ENCODE assay signal across 8 mouse cellular contexts in genomic region chrX:13847502-13847851, GRCm38 (mm10). TPM values are rescaled to one million over a fixed set of nuclear protein-coding genes. Genes with fewer than 3 reads are reported as not detected.
A peak's percentile ranks its signal among the peaks of the same experiment; 100 is the strongest.
DNase-seq lines count a peak whose midpoint lies in the region; ATAC-seq lines count a peak whose summit lies in the region.

No protein-coding gene starts in this region.

- no peaks in the 10 kb centered on the region for H3K36me3 ChIP-seq in stomach, embryonic 16.5 days (ENCODE audit: control insufficient read depth, insufficient read depth, low read length)

- H3K4me1 ChIP-seq in stomach, embryonic 16.5 days (ENCODE audit: control insufficient read depth, insufficient read depth, low read length) = no peaks in the 10 kb centered on the region

- H3K9ac ChIP-seq in stomach, embryonic 16.5 days (ENCODE audit: low read length) = peak overlapping the region; percentile 68

- H3K4me3 ChIP-seq in stomach, embryonic 16.5 days (replicated peaks; ENCODE audit: low read length) = peak overlapping the region; percentile 65

- H3K9me3 ChIP-seq in stomach, embryonic 16.5 days (replicated peaks; ENCODE audit: control insufficient read depth, low read length) = no peaks in the 10 kb centered on the region; the same call in 1 of the 2 replicates

- peak; percentile 7 for DNase-seq in adrenal gland, postnatal 10 days
- DNase-seq in adrenal gland, postnatal 14 days = no peak
- peak; percentile 0 to 1 for DNase-seq in CD8-positive naive resting alpha-beta T cell, adult 2 months (ENCODE audit: low read depth in 2 of 2, low spot score in 2 of 2)
- peak; percentile 24 for DNase-seq in embryo, embryonic 9.5 days (ENCODE audit: extremely low spot score)
- peak; percentile 16 for DNase-seq in layer of hippocampus, adult 9-11 months
- DNase-seq in lung, postnatal 25 days (ENCODE audit: low spot score) = peak; percentile 14

- peak overlapping the region; percentile 47 for H3K4me2 ChIP-seq in stomach, embryonic 16.5 days (ENCODE audit: low read depth, low read length)

- peak; percentile 26 to 47; a peak in 2 of 4 replicates for ATAC-seq in hematopoietic stem cell, adult 5-6 weeks (replicated peaks in 1 of 2; ENCODE audit: insufficient read depth in 1 of 2, low FRiP score in 2 of 2, low TSS enrichment in 1 of 2, low read depth in 1 of 2, poor library complexity in 2 of 2, severe bottlenecking in 2 of 2)
- ATAC-seq in stomach, embryonic 16.5 days (ENCODE audit: insufficient read depth, low FRiP score) = peak; percentile 34; the same call in 1 of the 2 replicates

- H3K27me3 ChIP-seq in stomach, embryonic 16.5 days (ENCODE audit: control insufficient read depth, insufficient read depth, low read length) = no peaks in the 10 kb centered on the region

- peak overlapping the region; percentile 87 for H3K27ac ChIP-seq in stomach, embryonic 16.5 days (ENCODE audit: low read length)

- WGBS in stomach, embryonic 16.5 days = 22% methylated on average over 7 of the region's 7 CpGs

RNA-seq across cellular contexts. Expression of gene Cask, which starts 3.7 kb away (rescaled TPM):
- 10 to 100 TPM; 31.6 to 38.0 TPM for total RNA-seq in adrenal gland, postnatal 10 days (2021)
- 27.9 and 32.2 TPM in 2 replicates for total RNA-seq in adrenal gland, postnatal 14 days (2021)
- total RNA-seq in hematopoietic stem cell, adult 5-6 weeks (2017) = 6.8 and 14.1 TPM in 2 replicates
- polyA plus RNA-seq in stomach, embryonic 16.5 days (2015; fragmentation: Nextera tagmentation; extraction: Ambion mirVana) = 14.8 and 15.2 TPM in 2 replicates
